Mouse (Mus musculus) E14TG2a.4 (cell line): ENCODE measurements around the gene Atg2b.
A peak's percentile ranks its signal among the peaks of the same experiment; 100 is the strongest.

ENCODE experiments used
- H3K27me3 ChIP-seq: 2 replicates; pipeline ENCODE4 v1.6.1; 2014; ENCODE audit warnings: low read length, control low read depth; ENCODE audit not compliant: insufficient read depth
- H3K36me3 ChIP-seq: 2 replicates; pipeline ENCODE4 v1.6.1; 2014; ENCODE audit warnings: low read length, control low read depth; ENCODE audit not compliant: insufficient read depth
- H3K4me1 ChIP-seq: replicated peaks from 2 replicates; pipeline ENCODE4 v1.6.1; 2014; ENCODE audit warnings: low read depth, low read length, control low read depth
- H3K4me3 ChIP-seq: replicated peaks from 2 replicates; pipeline ENCODE4 v1.5.1; 2014; ENCODE audit warnings: mild to moderate bottlenecking, low read length
- H3K9me3 ChIP-seq: 2 replicates; pipeline ENCODE4 v1.6.1; 2014; ENCODE audit warnings: low read length, control low read depth
- CTCF ChIP-seq: conservative IDR thresholded peaks from 2 replicates; pipeline ENCODE4 v1.5.1; 2014; ENCODE audit warnings: low read length
- NANOG ChIP-seq: IDR thresholded peaks from 2 replicates; pipeline ENCODE4 v1.6.1; 2014; ENCODE audit warnings: borderline replicate concordance, low read length, mixed read lengths
- POU5F1 ChIP-seq: IDR thresholded peaks from 2 replicates; pipeline ENCODE4 v1.6.1; 2014; ENCODE audit warnings: low read length, borderline replicate concordance

The Atg2b gene

GRCm38 (mm10) chr12:105721452-105722132 lies 36.6 kb upstream of the Atg2b start:
- no peaks in the 10 kb centered on the region for H3K9me3 ChIP-seq
- TF ChIP-seq CTCF: no peak
- no peak for TF ChIP-seq NANOG
- TF ChIP-seq POU5F1: no peak
- H3K36me3 ChIP-seq: no peaks in the 10 kb centered on the region
- no peak overlapping the region for H3K4me3 ChIP-seq
- H3K4me1 ChIP-seq: peaks cover 48% of the 10 kb centered on the region
- 0 out of 2 replicates have a peak, but pooled peaks cover 4% of the 10 kb centered on the region for H3K27me3 ChIP-seq

GRCm38 (mm10) chr12:105720196-105720595 lies 35.2 kb upstream of the Atg2b start:
- H3K27me3 ChIP-seq: 0 out of 2 replicates have a peak, but pooled peaks cover 4% of the 10 kb centered on the region
- TF ChIP-seq POU5F1 (no peak), NANOG (peak; percentile 57; the same call in 1 of the 2 replicates)
- H3K9me3 ChIP-seq: no peaks in the 10 kb centered on the region
- peaks cover 37% of the 10 kb centered on the region for H3K4me1 ChIP-seq
- no peaks in the 10 kb centered on the region for H3K36me3 ChIP-seq
- H3K4me3 ChIP-seq: no peak overlapping the region

GRCm38 (mm10) chr12:105718616-105719015 lies 33.6 kb upstream of the Atg2b start:
- no peak for TF ChIP-seq POU5F1
- TF ChIP-seq NANOG: no peak
- TF ChIP-seq CTCF: no peak
- Histone ChIP-seq H3K4me3 (no peak overlapping the region), H3K36me3 (no peaks in the 10 kb centered on the region), H3K4me1 (peaks cover 40% of the 10 kb centered on the region), H3K27me3 (0 out of 2 replicates have a peak, but pooled peaks cover 4% of the 10 kb centered on the region), H3K9me3 (no peaks in the 10 kb centered on the region)

GRCm38 (mm10) chr12:105705799-105706487 lies 20.9 kb upstream of the Atg2b start, which contains the start of gene Ak7:
Ak7 (plus strand) TSS chr12:105705976.
- H3K27me3 ChIP-seq: peaks cover 12% of the 10 kb centered on the region
- TF ChIP-seq CTCF (no peak), NANOG (no peak), POU5F1 (no peak)

GRCm38 (mm10) chr12:105700433-105700832 lies 15.4 kb upstream of the Atg2b start:
- TF ChIP-seq POU5F1 (no peak), CTCF (no peak), NANOG (no peak)
- Histone ChIP-seq H3K9me3 (no peaks in the 10 kb centered on the region), H3K36me3 (no peaks in the 10 kb centered on the region), H3K4me3 (no peak overlapping the region), H3K4me1 (peaks cover 55% of the 10 kb centered on the region), H3K27me3 (no peaks in the 10 kb centered on the region)

More at GRCm38 (mm10) chr12:105705799-105706487, 20.9 kb upstream of the Atg2b start, which contains the start of gene Ak7:
- no peaks in the 10 kb centered on the region for H3K9me3 ChIP-seq
- H3K4me3 ChIP-seq: peak within 1 kb of the TSS; percentile 51
- peaks cover 19% of the 10 kb centered on the region for H3K4me1 ChIP-seq
- no peaks in the 10 kb centered on the region for H3K36me3 ChIP-seq

- Histone ChIP-seq H3K36me3 (peaks cover 3% of the 10 kb centered on the region; the same call in 1 of the 2 replicates), H3K4me1 (peaks cover 49% of the 10 kb centered on the region)
- TF ChIP-seq POU5F1: no peak
- no peak for TF ChIP-seq NANOG
- TF ChIP-seq CTCF: no peak
Measured at GRCm38 (mm10) chr12:105697104-105697780, 12.2 kb upstream of the Atg2b start.

GRCm38 (mm10) chr12:105695848-105696247 lies 10.8 kb upstream of the Atg2b start:
- H3K36me3 ChIP-seq: peaks cover 11% of the 10 kb centered on the region
- H3K27me3 ChIP-seq: no peaks in the 10 kb centered on the region
- no peak for TF ChIP-seq POU5F1
- no peak for TF ChIP-seq NANOG
- TF ChIP-seq CTCF: no peak
- no peaks in the 10 kb centered on the region for H3K9me3 ChIP-seq
- H3K4me1 ChIP-seq: peaks cover 44% of the 10 kb centered on the region
- H3K4me3 ChIP-seq: 0 out of 2 replicates have a peak overlapping the region, but pooled peaks have one; percentile 29

More at GRCm38 (mm10) chr12:105697104-105697780, 12.2 kb upstream of the Atg2b start:
- H3K9me3 ChIP-seq: no peaks in the 10 kb centered on the region
- H3K27me3 ChIP-seq: no peaks in the 10 kb centered on the region
- H3K4me3 ChIP-seq: no peak overlapping the region

- TF ChIP-seq NANOG: no peak
- no peak for TF ChIP-seq POU5F1
- no peak for TF ChIP-seq CTCF
- H3K27me3 ChIP-seq: no peaks in the 10 kb centered on the region
- H3K4me3 ChIP-seq: no peak overlapping the region
- H3K9me3 ChIP-seq: no peaks in the 10 kb centered on the region
- peaks cover 31% of the 10 kb centered on the region for H3K4me1 ChIP-seq
- peaks cover 25% of the 10 kb centered on the region for H3K36me3 ChIP-seq
Measured at GRCm38 (mm10) chr12:105694021-105694420, 9.0 kb upstream of the Atg2b start.
